Mouse (Mus musculus): ENCODE results near the gene E130218I03Rik. TPM values are rescaled to one million over a fixed set of nuclear protein-coding genes. Genes with fewer than 3 reads are reported as not detected.
"Not testable (repeated sequence)": the region's sequence is repeated elsewhere in the genome, so short reads cannot be mapped to it uniquely, and the experiment has no call there.

E130218I03Rik gene
- polyA plus RNA-seq, 1 experiment from 2014 or later: 0.21 TPM

DNA sequence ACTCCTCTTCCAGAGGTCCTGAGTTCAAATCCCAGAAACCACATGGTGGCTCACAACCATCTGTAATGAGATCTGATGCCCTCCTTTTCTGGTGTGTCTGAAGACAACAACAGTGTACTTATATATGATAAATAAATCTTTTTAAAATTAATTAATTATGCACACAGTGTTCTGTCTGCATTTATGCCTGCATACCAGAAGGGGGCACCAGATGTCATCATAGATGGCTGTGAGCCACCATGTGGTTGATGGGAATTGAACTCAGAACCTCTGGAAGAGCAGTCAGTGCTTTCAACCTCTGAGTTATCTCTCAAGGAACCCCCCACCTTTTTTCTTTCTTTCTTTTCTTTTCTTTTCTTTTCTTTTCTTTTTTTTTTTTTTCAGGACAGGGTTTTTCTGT, 26.2 kb downstream of the E130218I03Rik start:
- H3K4me1 ChIP-seq (replicated peaks; ENCODE audit: control insufficient read depth, insufficient read depth); DNase-seq (ENCODE audit: low spot score); H3K9me3 ChIP-seq (ENCODE audit: control insufficient read depth, low read length); H3K27ac ChIP-seq (replicated peaks); ATAC-seq (ENCODE audit: low FRiP score, low TSS enrichment); H3K27me3 ChIP-seq (ENCODE audit: control insufficient read depth, insufficient read depth, low read length); H3K36me3 ChIP-seq (ENCODE audit: control insufficient read depth, insufficient read depth, low read length); H3K4me3 ChIP-seq (ENCODE audit: low read depth, low read length); H3K4me2 ChIP-seq (replicated peaks; ENCODE audit: low read depth); H3K9ac ChIP-seq (ENCODE audit: low read length): not testable (repeated sequence)
- TF ChIP-seq CTCF (IDR thresholded peaks at IDR 0.05; ENCODE audit: low read depth): peak; percentile 59

GRCm38 (mm10) chr4:134271979-134272378, 28.5 kb downstream of the E130218I03Rik start:
- 0 out of 2 replicates have a peak, but pooled peaks cover 4% of the 10 kb centered on the region for H3K36me3 ChIP-seq (ENCODE audit: control insufficient read depth, insufficient read depth, low read length)
- H3K4me3 ChIP-seq (ENCODE audit: low read depth, low read length): no peak overlapping the region
- H3K4me2 ChIP-seq (replicated peaks; ENCODE audit: low read depth): no peak overlapping the region
- H3K27me3 ChIP-seq (ENCODE audit: control insufficient read depth, insufficient read depth, low read length): no peaks in the 10 kb centered on the region
- no peak for TF ChIP-seq EP300 (optimal IDR thresholded peaks at IDR 0.05)
- TF ChIP-seq CTCF (IDR thresholded peaks at IDR 0.05; ENCODE audit: low read depth): no peak
- H3K4me1 ChIP-seq (replicated peaks; ENCODE audit: control insufficient read depth, insufficient read depth): no peaks in the 10 kb centered on the region
- no peak overlapping the region for H3K27ac ChIP-seq (replicated peaks)
- ATAC-seq (ENCODE audit: low FRiP score, low TSS enrichment) (no peak), DNase-seq (ENCODE audit: low spot score) (no peak)
- no peaks in the 10 kb centered on the region for H3K9me3 ChIP-seq (ENCODE audit: control insufficient read depth, low read length)
- no peak overlapping the region for H3K9ac ChIP-seq (ENCODE audit: low read length)
- 82% methylated on average over 7 of the region's 7 CpGs for WGBS

- Histone ChIP-seq H3K4me2 (replicated peaks; ENCODE audit: low read depth) (peak overlapping the region; percentile 34), H3K27me3 (ENCODE audit: control insufficient read depth, insufficient read depth, low read length) (no peaks in the 10 kb centered on the region), H3K9ac (ENCODE audit: low read length) (peak overlapping the region; percentile 14; the same call in 1 of the 2 replicates), H3K4me3 (ENCODE audit: low read depth, low read length) (0 out of 2 replicates have a peak overlapping the region, but pooled peaks have one; percentile 3), H3K9me3 (ENCODE audit: control insufficient read depth, low read length) (no peaks in the 10 kb centered on the region), H3K27ac (replicated peaks) (no peak overlapping the region), H3K4me1 (replicated peaks; ENCODE audit: control insufficient read depth, insufficient read depth) (no peaks in the 10 kb centered on the region), H3K36me3 (ENCODE audit: control insufficient read depth, insufficient read depth, low read length) (0 out of 2 replicates have a peak, but pooled peaks cover 7% of the 10 kb centered on the region)
- WGBS: 15% methylated on average over 12 of the region's 13 CpGs
- 0 out of 2 replicates have a peak, but pooled peaks have one; percentile 47 for ATAC-seq (ENCODE audit: low FRiP score, low TSS enrichment)
- TF ChIP-seq EP300 (optimal IDR thresholded peaks at IDR 0.05): no peak
- DNase-seq (ENCODE audit: low spot score): no peak
Measured at GRCm38 (mm10) chr4:134272731-134273416, 29.4 kb downstream of the E130218I03Rik start.

GRCm38 (mm10) chr4:134273417-134274345, 30.2 kb downstream of the E130218I03Rik start:
- H3K27me3 ChIP-seq (ENCODE audit: control insufficient read depth, insufficient read depth, low read length): no peaks in the 10 kb centered on the region
- peak overlapping the region; percentile 34 for H3K4me2 ChIP-seq (replicated peaks; ENCODE audit: low read depth)
- DNase-seq (ENCODE audit: low spot score) (peak; percentile 41), ATAC-seq (ENCODE audit: low FRiP score, low TSS enrichment) (no peak)
- H3K9ac ChIP-seq (ENCODE audit: low read length): no peak overlapping the region
- no peaks in the 10 kb centered on the region for H3K4me1 ChIP-seq (replicated peaks; ENCODE audit: control insufficient read depth, insufficient read depth)
- TF ChIP-seq CTCF (IDR thresholded peaks at IDR 0.05; ENCODE audit: low read depth): no peak
- no peak for TF ChIP-seq EP300 (optimal IDR thresholded peaks at IDR 0.05)
- no peak overlapping the region for H3K27ac ChIP-seq (replicated peaks)
- H3K36me3 ChIP-seq (ENCODE audit: control insufficient read depth, insufficient read depth, low read length): peaks cover 8% of the 10 kb centered on the region; the same call in 1 of the 2 replicates
- WGBS: 5% methylated on average over 14 of the region's 14 CpGs
- H3K4me3 ChIP-seq (ENCODE audit: low read depth, low read length): no peak overlapping the region
- no peaks in the 10 kb centered on the region for H3K9me3 ChIP-seq (ENCODE audit: control insufficient read depth, low read length)

DNA sequence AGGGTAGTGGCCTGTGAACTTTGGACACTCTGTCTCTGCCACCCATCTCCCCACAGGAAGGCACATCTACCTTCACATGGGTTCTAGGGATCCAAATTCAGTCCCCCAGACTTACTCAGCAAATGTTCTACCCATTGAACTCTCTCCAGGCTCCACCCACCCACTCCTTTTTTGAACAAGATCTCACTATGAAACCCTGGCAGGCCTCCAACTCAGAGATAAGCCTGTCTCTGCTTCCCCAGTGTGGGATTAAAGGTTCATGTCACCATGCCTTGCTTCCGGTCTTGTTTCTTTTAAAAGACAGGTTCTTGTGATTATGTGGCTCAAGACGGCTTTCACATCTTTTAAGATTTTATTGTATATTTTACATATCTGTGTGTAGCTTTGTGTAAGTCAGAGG, 41.5 kb downstream of the E130218I03Rik start:
- Histone ChIP-seq H3K9me3 (ENCODE audit: control insufficient read depth, low read length) (no peaks in the 10 kb centered on the region), H3K4me3 (ENCODE audit: low read depth, low read length) (no peak overlapping the region), H3K36me3 (ENCODE audit: control insufficient read depth, insufficient read depth, low read length) (peaks cover 6% of the 10 kb centered on the region; the same call in 1 of the 2 replicates), H3K27ac (replicated peaks) (no peak overlapping the region), H3K27me3 (ENCODE audit: control insufficient read depth, insufficient read depth, low read length) (no peaks in the 10 kb centered on the region), H3K9ac (ENCODE audit: low read length) (no peak overlapping the region), H3K4me1 (replicated peaks; ENCODE audit: control insufficient read depth, insufficient read depth) (0 out of 2 replicates have a peak, but pooled peaks cover 3% of the 10 kb centered on the region), H3K4me2 (replicated peaks; ENCODE audit: low read depth) (no peak overlapping the region)
- WGBS: 75% methylated on average over 2 of the region's 2 CpGs
- peak; percentile 52 for DNase-seq (ENCODE audit: low spot score)
- ATAC-seq (ENCODE audit: low FRiP score, low TSS enrichment): no peak
- no peak for TF ChIP-seq EP300 (optimal IDR thresholded peaks at IDR 0.05)
- no peak for TF ChIP-seq CTCF (IDR thresholded peaks at IDR 0.05; ENCODE audit: low read depth)

All from stomach, postnatal 0 days (tissue).